Mouse (Mus musculus): ENCODE measurements around the gene Tmem121b. TPM values are rescaled to one million over a fixed set of nuclear protein-coding genes. Genes with fewer than 3 reads are reported as not detected.

Gene Tmem121b
- polyA plus RNA-seq, 1 experiment = 2.8 TPM

DNA sequence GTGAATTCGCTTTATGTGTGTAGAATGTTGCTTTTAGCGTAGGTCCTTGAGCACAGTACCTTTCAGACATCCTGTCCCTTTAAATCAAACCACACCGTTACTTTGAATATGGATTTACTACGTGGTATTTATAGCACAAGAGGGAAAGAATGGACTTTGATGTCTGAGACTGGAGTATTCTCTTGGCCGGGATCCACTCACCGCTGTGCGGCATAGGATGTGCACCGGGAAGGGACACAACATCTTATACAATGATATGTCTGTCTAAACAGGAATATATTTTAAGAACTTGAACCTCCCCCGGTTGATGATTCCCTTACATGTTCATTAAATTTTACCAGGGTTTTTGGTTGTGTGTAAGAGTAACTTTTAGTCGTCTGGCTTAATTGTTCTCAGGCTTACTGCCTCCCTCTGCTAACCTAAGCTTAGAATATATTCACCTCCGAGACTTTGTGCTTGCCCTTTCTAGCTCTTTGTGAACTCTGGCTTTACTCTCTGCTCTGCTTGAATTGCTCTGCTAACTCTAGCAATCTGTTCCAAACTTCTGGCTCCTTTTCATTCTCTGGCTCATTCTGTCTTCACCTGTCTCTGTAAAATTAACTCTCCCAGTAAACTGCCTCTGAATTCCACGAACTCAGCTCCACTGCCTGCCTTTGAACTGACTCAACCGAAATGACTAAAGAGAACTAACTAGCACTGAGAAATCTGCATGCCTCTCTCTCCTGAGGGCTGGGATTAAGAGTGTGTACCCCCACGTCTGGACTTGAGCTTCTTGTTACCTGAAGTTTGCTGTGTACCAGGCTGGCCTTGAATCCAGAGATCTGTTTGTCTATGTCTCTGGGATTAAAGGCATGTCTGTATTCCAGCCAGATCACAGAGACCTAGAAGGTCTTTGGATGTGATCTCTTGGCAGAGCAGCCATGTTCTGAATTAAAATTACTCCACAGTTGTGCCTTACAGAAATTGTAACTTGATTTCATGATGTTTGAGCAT, 49.9 kb downstream of the Tmem121b start:
- no peaks in the 10 kb centered on the region for H3K4me1 ChIP-seq (ENCODE audit: control insufficient read depth, insufficient read depth, low read length)
- DNase-seq = no peak
- H3K4me3 ChIP-seq (replicated peaks; ENCODE audit: extremely low read depth, low read depth, low read length) = no peak overlapping the region
- TF ChIP-seq POLR2A (IDR thresholded peaks at IDR 0.05; ENCODE audit: borderline replicate concordance, extremely low read depth, low read depth, low read length) = no peak
- TF ChIP-seq CTCF (IDR thresholded peaks at IDR 0.05; ENCODE audit: insufficient read depth, low read length) = no peak
- WGBS = 70% methylated on average over 14 of the region's 14 CpGs

DNA sequence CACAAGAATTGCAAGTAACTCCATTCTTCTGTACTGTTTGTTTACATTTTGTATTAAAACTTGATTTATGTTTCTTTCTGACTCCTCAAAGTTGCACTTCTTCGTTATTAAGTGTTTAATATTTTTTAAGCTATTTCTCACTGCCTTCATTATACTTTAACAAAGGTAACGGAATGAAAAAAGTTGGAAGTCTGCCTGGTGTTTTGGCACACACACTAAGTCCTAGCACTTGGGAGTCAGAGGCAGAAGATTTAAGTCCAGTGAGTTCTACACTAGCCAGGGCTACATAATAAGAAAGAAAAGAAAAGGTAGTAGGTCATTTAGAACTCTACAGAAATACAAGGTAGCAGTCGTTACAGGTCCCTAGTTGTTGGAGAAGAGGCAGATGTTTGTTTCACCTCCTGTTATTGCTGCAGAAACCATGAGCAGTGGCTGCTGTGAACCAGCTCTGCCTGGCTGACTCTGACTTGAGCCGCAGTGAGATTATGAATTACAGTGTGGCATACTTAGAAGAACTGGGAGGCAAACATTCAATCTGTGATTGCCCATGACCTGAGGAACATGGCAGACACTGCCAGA, 51.3 kb downstream of the Tmem121b start:
- no peak for DNase-seq
- H3K4me3 ChIP-seq (replicated peaks; ENCODE audit: extremely low read depth, low read depth, low read length) = no peak overlapping the region
- no peaks in the 10 kb centered on the region for H3K4me1 ChIP-seq (ENCODE audit: control insufficient read depth, insufficient read depth, low read length)
- 72% methylated on average over 4 of the region's 4 CpGs for WGBS
- TF ChIP-seq CTCF (IDR thresholded peaks at IDR 0.05; ENCODE audit: insufficient read depth, low read length) (no peak), POLR2A (IDR thresholded peaks at IDR 0.05; ENCODE audit: borderline replicate concordance, extremely low read depth, low read depth, low read length) (no peak)

Other genes starting within 250 kb of the Tmem121b start
- gene D330020A13Rik, start 199.4 kb downstream of the Tmem121b start, polyA plus RNA-seq (2012; rRNA removed) = not detected in 2 replicates
- gene B4galnt3, start 199.2 kb downstream of the Tmem121b start, polyA plus RNA-seq (2012; rRNA removed) = 0.19 and 0.39 TPM in 2 replicates
- 3.5 and 5.8 TPM in 2 replicates for gene Kdm5a, start 129.7 kb downstream of the Tmem121b start, polyA plus RNA-seq (2012; rRNA removed)
- 3.0 and 3.5 TPM in 2 replicates for gene Ccdc77, start 129.4 kb downstream of the Tmem121b start, polyA plus RNA-seq (2012; rRNA removed)
- 26.4 and 36.4 TPM in 2 replicates for gene Il17ra, start 30.6 kb downstream of the Tmem121b start, polyA plus RNA-seq (2012; rRNA removed)
- gene Hdhd5, start 37.5 kb upstream of the Tmem121b start, polyA plus RNA-seq (2012; rRNA removed) = 17.0 and 17.7 TPM in 2 replicates
- gene Cecr2, start 172.6 kb upstream of the Tmem121b start, polyA plus RNA-seq (2012; rRNA removed) = 6.4 and 8.3 TPM in 2 replicates

Data from lung, adult 2 months (tissue).